Mouse (Mus musculus) heart, adult 2 months (tissue): ENCODE measurements around the gene Mcu. TPM values are rescaled to one million over a fixed set of nuclear protein-coding genes. Genes with fewer than 3 reads are reported as not detected.
A peak's percentile ranks its signal among the peaks of the same experiment; 100 is the strongest.

Experiments used
- DNase-seq, 2 experiments: peaks; one replicate each; pipeline ENCODE4 v3.0.0; 2021
- H3K27ac ChIP-seq: fragments of 200-600 bp; 2 replicates; pipeline ENCODE4 v1.8.1; 2022
- H3K27me3 ChIP-seq: fragments of 200-500 bp; 2 replicates; pipeline ENCODE4 v1.6.1; 2012; ENCODE audit warnings: mild to moderate bottlenecking, low read length, inconsistent platforms, mixed read lengths; ENCODE audit not compliant: control insufficient read depth, insufficient read depth
- H3K36me3 ChIP-seq: fragments of 200-500 bp; 2 replicates; pipeline ENCODE4 v1.6.1; 2012; ENCODE audit warnings: low read length, inconsistent platforms; ENCODE audit not compliant: control insufficient read depth, insufficient read depth
- H3K4me1 ChIP-seq: fragments of 200-500 bp; 2 replicates; pipeline ENCODE4 v1.6.1; 2011; ENCODE audit warnings: low read length; ENCODE audit not compliant: control insufficient read depth, insufficient read depth
- H3K4me3 ChIP-seq: fragments of 200-600 bp; 2 replicates; pipeline ENCODE4 v1.8.1; 2022
- H3K79me2 ChIP-seq: fragments of 200-500 bp; replicated peaks from 2 replicates; pipeline ENCODE4 v1.6.1; 2012; ENCODE audit warnings: mild to moderate bottlenecking, inconsistent platforms, low read length, moderate library complexity, mixed read lengths; ENCODE audit not compliant: control insufficient read depth, insufficient read depth
- H3K9ac ChIP-seq: fragments of 200-500 bp; 2 replicates; pipeline ENCODE4 v1.6.1; 2012; ENCODE audit warnings: low read depth, mild to moderate bottlenecking, control low read depth, inconsistent platforms, low read length, mixed read lengths
- CTCF ChIP-seq: fragments of 200-600 bp; IDR thresholded peaks from 2 replicates; pipeline ENCODE4 v1.8.1; 2022; ENCODE audit warnings: antibody characterized with exemption, mild to moderate bottlenecking, moderate library complexity
- EP300 ChIP-seq: fragments of 200-500 bp; IDR thresholded peaks from 2 replicates; pipeline ENCODE4 v1.6.1; 2011; ENCODE audit warnings: low read depth, low read length, control low read depth; ENCODE audit not compliant: insufficient read depth
- POLR2A ChIP-seq: fragments of 200-500 bp; IDR thresholded peaks from 2 replicates; pipeline ENCODE4 v1.6.1; 2011; ENCODE audit warnings: mild to moderate bottlenecking, low read depth, low read length, control low read depth; ENCODE audit not compliant: insufficient read depth
- WGBS: fragments of 180-500 bp; shearing (Covaris S2); methylation state at CpG from one replicate; pipeline ENCODE4 v1.1.7; 2018; 5-methylcytosine and 5-hydroxymethylcytosine counted together
- intact Hi-C: fragments of 180-260 bp; cut with DNase I; formaldehyde crosslinking; loops from one replicate; pipeline ENCODE4 v1.15.1; 2025
- polyA plus RNA-seq: library from polyadenylated mRNA; depleted of rRNA; stranded (reverse); fragments of >200 nt; gene quantifications from 2 replicates; pipeline ENCODE4 v1.2.3, GENCODE M21; 2012
- total RNA-seq, 2 experiments: library from RNA; stranded (reverse); gene quantifications; 2 replicates each; pipeline ENCODE4 v1.2.3; 2021

Gene Mcu
- total and polyA plus RNA-seq, 3 experiments, result 10.4 to 21.6 (median 20.0) TPM

DNA sequence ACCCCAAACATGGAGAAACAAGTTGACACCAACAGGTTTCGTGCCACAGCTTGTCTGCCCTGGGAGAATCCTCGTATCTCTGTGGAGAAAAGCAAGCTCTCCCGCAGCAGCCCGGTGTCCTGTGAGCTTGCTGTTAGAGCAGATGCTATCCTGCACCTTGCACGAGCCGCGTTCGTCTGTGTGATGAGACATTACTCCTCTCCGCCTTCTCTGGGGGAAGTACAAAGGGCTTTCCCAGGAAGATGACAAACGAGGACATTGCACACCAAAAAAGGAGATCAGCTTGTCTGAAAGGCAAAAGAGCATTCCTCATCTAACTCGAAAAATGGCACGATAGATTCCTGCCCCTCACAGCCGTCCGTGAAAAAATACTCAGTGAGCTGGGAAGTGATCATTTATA, 13.6 kb downstream of the Mcu start:
- no peak for DNase-seq
- Histone ChIP-seq H3K4me1 (no peaks in the 10 kb centered on the region), H3K9ac (no peak overlapping the region), H3K79me2 (peaks cover 3% of the 10 kb centered on the region), H3K27ac (no peak overlapping the region), H3K36me3 (no peaks in the 10 kb centered on the region), H3K27me3 (no peaks in the 10 kb centered on the region), H3K4me3 (no peak overlapping the region)
- intact Hi-C loops, result no loop called here
- TF ChIP-seq EP300 (no peak), POLR2A (no peak), CTCF (no peak)
- 83% methylated on average over 14 of the region's 14 CpGs for WGBS

DNA sequence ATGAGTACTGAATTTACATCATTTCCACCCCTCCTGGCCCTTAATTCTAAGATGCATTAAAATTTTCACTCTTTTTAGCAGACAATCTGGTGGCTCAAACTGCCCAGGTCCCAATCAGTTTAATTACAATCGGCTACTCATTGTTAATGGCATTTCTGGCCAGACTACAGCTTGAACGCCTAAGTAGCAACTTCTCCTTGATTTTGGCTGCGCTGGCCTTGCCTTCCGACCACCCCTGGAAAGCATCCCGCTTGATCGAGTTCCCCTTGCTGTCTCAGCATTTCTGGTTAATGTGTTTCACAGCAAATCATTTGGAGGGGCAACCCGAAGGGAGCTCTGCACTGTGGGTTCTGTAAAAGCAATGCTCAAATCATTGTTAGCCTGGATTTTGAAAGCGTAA, 14.4 kb downstream of the Mcu start:
- Histone ChIP-seq H3K4me1 (no peaks in the 10 kb centered on the region), H3K4me3 (no peak overlapping the region), H3K27me3 (no peaks in the 10 kb centered on the region), H3K79me2 (peaks cover 3% of the 10 kb centered on the region), H3K27ac (no peak overlapping the region), H3K36me3 (no peaks in the 10 kb centered on the region), H3K9ac (no peak overlapping the region)
- intact Hi-C loops, result no loop called here
- WGBS, result 79% methylated on average over 8 of the region's 8 CpGs
- DNase-seq, result no peak
- TF ChIP-seq EP300 (no peak), CTCF (no peak), POLR2A (no peak)

DNA sequence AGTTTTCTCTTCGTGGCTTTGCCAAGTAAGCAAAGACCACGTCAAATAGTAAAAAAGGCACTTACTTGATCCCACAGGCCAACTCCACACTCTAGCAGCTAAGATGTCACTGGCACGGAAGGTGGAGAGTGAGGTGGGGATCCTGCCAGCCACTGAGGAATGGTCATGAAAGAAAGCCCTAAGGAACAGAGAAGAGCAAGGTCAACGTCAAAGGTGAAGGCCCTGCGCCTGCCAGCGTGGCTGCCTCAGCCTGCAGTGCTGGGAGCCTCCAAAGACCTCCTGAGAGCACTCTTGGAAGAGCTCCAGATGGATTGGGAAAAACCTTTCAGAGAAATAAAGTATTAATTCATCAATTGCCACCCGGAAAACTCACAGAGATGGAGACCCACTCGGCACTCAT, 16.0 kb downstream of the Mcu start:
- intact Hi-C loops, result no loop called here
- H3K9ac ChIP-seq, result no peak overlapping the region

DNA sequence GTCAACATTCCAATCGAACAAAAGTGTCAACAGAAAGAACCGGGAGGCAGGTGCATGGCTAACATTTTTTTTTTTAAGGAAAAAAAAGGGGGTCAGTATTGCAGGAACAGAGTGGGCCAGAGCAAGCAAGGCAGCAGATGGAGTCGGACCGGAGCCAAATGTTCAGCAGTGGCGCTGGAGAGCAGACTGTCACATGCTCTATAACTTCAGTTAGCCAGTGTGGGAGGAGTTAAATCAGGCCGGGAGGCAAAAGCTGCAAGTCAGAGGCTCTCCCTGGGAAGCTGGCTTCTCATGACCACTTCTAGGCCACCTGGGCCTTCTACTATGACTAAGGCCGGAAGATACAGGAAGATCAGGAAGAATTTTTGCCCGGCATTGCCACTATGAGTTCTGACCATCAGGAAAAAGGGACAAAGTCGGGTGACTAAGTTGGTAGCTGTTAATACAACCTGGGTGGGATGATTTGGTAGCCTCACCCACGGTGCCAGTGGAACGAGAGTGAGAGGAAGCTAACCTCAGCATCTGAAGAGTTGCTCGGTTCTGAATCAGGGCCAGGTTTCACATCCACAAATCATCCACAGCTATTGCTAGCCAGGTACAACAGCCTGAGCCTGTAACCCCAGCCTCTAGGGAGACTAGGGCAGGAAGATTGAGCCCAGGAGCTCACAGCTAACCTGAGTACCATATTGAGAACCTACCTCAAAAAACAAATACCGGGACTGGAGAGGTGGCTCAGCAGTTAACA, 22.5 kb downstream of the Mcu start:
- Histone ChIP-seq H3K36me3 (no peaks in the 10 kb centered on the region), H3K27ac (no peak overlapping the region), H3K27me3 (no peaks in the 10 kb centered on the region), H3K79me2 (peaks cover 1% of the 10 kb centered on the region), H3K9ac (no peak overlapping the region), H3K4me1 (no peaks in the 10 kb centered on the region), H3K4me3 (no peak overlapping the region)
- intact Hi-C loops, result no loop called here
- 71% methylated on average over 13 of the region's 13 CpGs for WGBS
- TF ChIP-seq POLR2A, result no peak
- no peak for TF ChIP-seq CTCF
- no peak for TF ChIP-seq EP300
- DNase-seq, result peak in 1 of 2 experiments; percentile 36

More for the DNA sequence above, 16.0 kb downstream of the Mcu start:
- no peaks in the 10 kb centered on the region for H3K36me3 ChIP-seq
- no peaks in the 10 kb centered on the region for H3K4me1 ChIP-seq
- H3K79me2 ChIP-seq, result peaks cover 4% of the 10 kb centered on the region
- DNase-seq, result no peak
- no peaks in the 10 kb centered on the region for H3K27me3 ChIP-seq
- H3K27ac ChIP-seq, result no peak overlapping the region
- 77% methylated on average over 8 of the region's 8 CpGs for WGBS
- TF ChIP-seq EP300 (no peak), POLR2A (no peak), CTCF (no peak)
- no peak overlapping the region for H3K4me3 ChIP-seq

DNA sequence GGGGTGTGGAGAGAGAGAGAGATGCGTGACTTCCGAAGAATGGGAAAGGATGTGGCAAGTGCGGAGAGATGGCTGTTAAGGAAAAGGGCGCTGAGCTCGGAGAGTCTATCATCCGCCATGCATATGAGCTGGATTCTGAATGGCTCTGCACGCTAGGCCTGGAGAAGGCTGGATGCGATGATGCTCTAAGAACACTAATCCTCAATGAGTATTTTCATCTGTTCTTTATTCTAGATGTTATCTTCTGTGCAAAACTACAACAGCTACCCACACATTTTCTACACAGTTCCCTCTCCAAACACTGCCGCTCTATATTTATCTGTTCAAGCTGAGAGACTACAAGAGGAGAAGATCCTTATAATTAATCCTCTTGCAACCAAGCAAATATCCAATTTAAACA, 25.9 kb downstream of the Mcu start:
- Histone ChIP-seq H3K27ac (no peak overlapping the region), H3K9ac (no peak overlapping the region), H3K36me3 (no peaks in the 10 kb centered on the region), H3K4me3 (no peak overlapping the region), H3K4me1 (no peaks in the 10 kb centered on the region), H3K27me3 (no peaks in the 10 kb centered on the region), H3K79me2 (no peaks in the 10 kb centered on the region; the same call in 1 of the 2 replicates)
- TF ChIP-seq CTCF, result no peak
- no peak for TF ChIP-seq EP300
- TF ChIP-seq POLR2A, result no peak
- no peak for DNase-seq
- intact Hi-C loops, result no loop called here
- 96% methylated on average over 9 of the region's 9 CpGs for WGBS

DNA sequence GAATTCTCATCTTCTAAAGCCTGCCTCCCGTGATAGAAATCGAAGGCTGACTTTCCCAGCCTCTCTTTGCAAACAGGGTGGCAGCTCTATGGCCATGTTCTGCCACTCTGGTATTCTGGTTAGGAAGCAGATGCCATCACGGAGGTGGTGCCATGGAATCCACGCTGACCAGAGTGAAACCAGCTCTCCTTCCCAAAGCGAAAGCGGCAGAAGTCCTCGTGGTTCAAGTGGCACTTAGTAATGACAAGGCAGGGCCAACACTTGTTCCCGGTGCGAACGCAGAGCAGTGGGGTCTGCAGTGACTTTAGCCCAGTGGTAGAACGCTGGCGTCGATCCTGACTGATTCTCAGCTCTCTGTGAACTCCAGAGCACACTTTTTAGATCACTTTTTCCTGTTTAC, 26.6 kb downstream of the Mcu start:
- Histone ChIP-seq H3K9ac (no peak overlapping the region), H3K4me3 (no peak overlapping the region), H3K27ac (no peak overlapping the region), H3K79me2 (no peaks in the 10 kb centered on the region; the same call in none of the 2 replicates), H3K27me3 (no peaks in the 10 kb centered on the region), H3K4me1 (no peaks in the 10 kb centered on the region), H3K36me3 (no peaks in the 10 kb centered on the region)
- intact Hi-C loops, result no loop called here
- no peak for TF ChIP-seq CTCF
- TF ChIP-seq POLR2A, result no peak
- TF ChIP-seq EP300, result no peak
- 69% methylated on average over 13 of the region's 13 CpGs for WGBS
- no peak for DNase-seq
